Mouse (Mus musculus) cerebellum, postnatal 10 days (tissue): ENCODE measurements around the gene Olfr1263.
A peak's percentile ranks its signal among the peaks of the same experiment; 100 is the strongest.

Experiments
- DNase-seq, 2 experiments: peaks; one replicate each; pipeline ENCODE4 v3.0.0; 2021; ENCODE audit warnings: mixed read lengths in 2 of 2

Olfr1263 gene

GRCm38 (mm10) chr2:90011831-90012230 lies at the start of gene Olfr1263:
Gene Olfr1263 (plus strand): TSS chr2:90012131.
- no peak for DNase-seq

DNA sequence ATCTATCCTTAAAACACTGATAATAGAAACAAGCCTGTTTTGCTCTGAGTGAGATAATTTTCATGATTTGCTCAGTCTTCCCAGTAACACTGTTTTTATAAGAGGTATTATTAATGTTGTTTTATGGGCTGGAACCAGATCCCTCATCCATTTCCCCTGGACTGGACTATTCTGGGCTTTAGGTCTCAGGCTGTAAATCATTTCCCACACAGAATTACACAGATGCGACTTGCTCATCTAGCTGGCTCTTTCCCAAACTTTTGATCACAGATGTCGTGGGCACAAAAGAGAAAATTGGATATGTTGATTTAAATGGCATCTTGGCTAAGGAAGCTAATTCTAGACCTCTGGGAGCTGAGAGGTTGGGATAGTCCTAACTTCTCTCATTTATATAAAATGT lies 37.7 kb upstream of the Olfr1263 start, which contains the start of gene Olfr1260:
TSS of gene Olfr1260 (plus strand) at position 157 of the 400 bp plus-strand sequence.
- peak; percentile 7 to 15 for DNase-seq

DNA sequence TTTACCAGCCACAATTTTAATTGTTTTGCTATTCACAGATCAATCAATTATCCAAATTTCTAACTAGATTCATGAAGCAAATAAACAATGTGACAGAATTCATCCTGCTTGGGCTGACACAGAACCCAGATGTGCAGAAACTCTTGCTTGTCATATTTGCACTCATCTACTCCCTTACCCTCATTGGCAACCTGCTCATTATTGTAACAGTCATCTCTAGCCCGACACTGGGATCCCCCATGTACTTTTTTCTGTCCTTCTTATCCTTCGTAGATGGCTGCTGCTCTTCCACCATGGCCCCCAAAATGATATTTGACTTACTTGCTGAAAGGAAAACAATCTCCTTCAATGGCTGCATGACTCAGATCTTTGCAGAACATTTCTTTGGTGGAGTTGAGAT lies 34.2 kb upstream of the Olfr1263 start:
- DNase-seq, result no peak

GRCm38 (mm10) chr2:89990921-89991320 lies 21.0 kb upstream of the Olfr1263 start, which contains the start of gene Olfr1261:
Gene Olfr1261 (plus strand): TSS chr2:89991221.
- no peak for DNase-seq

DNA sequence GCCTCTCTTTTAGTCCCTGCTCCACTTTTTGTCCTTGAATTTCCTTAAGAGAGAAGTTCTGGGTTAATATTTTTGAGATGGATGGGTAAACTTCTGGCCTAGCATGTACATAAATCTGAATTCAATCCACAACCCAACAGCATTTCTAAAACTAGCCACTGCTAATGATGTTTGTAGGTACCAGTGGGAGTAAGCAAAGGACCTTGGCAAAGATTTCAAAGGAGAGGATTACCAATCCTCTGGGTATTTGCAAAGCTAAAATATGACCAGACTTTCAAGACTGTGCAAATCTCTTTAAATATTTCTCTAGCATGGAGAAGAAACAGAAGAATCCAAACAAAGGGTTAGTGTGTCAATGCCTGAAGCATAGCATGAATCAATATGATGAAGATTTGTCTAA lies 12.1 kb upstream of the Olfr1263 start, which contains the start of gene Olfr1262:
TSS of gene Olfr1262 (plus strand) at position 301 of the 400 bp plus-strand sequence.
- no peak for DNase-seq

- no peak for DNase-seq
Observed at GRCm38 (mm10) chr2:90025477-90025876, 13.5 kb downstream of the Olfr1263 start, which contains the start of gene Olfr1264. Gene Olfr1264 (minus strand): TSS chr2:90025577.

- no peak for DNase-seq
Observed at GRCm38 (mm10) chr2:90035037-90035436, 23.1 kb downstream of the Olfr1263 start, which contains the start of gene Olfr1265. Gene Olfr1265 (plus strand): TSS chr2:90035337.

DNA sequence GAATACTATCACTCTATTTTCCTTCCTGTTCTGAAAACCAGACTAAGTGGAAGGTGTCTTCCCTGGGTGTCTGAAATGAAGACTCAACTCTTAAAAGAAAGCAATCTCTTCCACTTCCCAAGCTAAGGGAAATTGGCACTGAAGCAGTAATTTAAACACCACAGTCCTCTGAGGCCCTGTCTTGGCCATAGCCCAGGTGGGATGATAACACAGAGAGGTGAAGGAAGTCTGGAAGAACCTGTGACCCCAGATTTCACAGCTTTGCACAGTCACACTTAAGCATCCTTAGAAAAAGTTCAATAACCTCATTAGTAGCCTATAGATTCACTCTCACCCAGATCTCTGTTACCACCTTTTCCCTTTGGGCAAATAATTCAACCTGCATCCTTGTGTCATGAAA lies 51.6 kb downstream of the Olfr1263 start, which contains the start of gene Olfr140:
TSS of gene Olfr140 (minus strand) at position 101 of the 400 bp plus-strand sequence.
- no peak for DNase-seq
